In the genomic region with DNA sequence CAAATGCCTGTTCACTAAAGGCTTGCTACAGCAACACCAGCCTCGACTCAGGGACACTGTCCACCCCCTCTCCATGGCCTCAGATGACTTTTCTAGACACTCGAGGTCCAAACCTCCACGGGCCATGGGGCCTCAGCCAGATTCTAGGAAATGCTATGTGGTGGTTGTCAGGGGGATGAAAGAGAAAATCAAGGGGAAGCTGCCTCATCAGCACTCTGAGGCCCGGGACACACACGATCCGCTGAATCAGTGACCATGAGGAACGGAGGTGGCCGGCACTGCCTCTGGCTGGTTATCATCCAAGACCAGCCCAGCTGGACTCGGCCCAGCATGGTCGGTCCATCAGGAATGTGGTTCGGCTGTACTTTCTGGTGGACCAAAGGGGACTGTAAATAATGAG, we compare ENCODE assay signal across 10 mouse cellular contexts. TPM values are rescaled to one million over a fixed set of nuclear protein-coding genes. Genes with fewer than 3 reads are reported as not detected.
DNase-seq lines count a peak whose midpoint lies in the region; ATAC-seq and TF ChIP-seq lines count a peak whose summit lies in the region.
"Had no signal": no experiment of that assay in that cellular context is flagged by ENCODE, and none has a peak within 500 bp of the region (broad histone marks: within the 10 kb centered on the region; RNA-seq: fewer than 3 reads in every experiment).

No protein-coding gene starts in this region.

- peak overlapping the region; percentile 47 for H3K9ac ChIP-seq in heart, adult 2 months (ENCODE audit: low read depth, low read length)
- H3K9ac ChIP-seq in heart, embryonic 12.5 days, result no peak overlapping the region
- H3K9ac ChIP-seq in heart, embryonic 16.5 days (ENCODE audit: low read length), result no peak overlapping the region
- no peak overlapping the region for H3K9ac ChIP-seq in midbrain, embryonic 15.5 days
- H3K9ac ChIP-seq: midbrain, embryonic 13.5 days had no signal

- H3K4me1 ChIP-seq in heart, adult 2 months (ENCODE audit: control insufficient read depth, insufficient read depth, low read length), result peaks cover 8% of the 10 kb centered on the region
- peaks cover 48% of the 10 kb centered on the region for H3K4me1 ChIP-seq in heart, embryonic 12.5 days (replicated peaks)
- H3K4me1 ChIP-seq in heart, embryonic 16.5 days (ENCODE audit: control insufficient read depth, insufficient read depth, low read length), result peaks cover 41% of the 10 kb centered on the region
- H3K4me1 ChIP-seq in midbrain, embryonic 15.5 days, result no peaks in the 10 kb centered on the region
- H3K4me1 ChIP-seq: midbrain, embryonic 13.5 days had no signal

- H3K27ac ChIP-seq in heart, adult 2 months, result peak overlapping the region; percentile 93
- H3K27ac ChIP-seq in heart, embryonic 12.5 days (ENCODE audit: poor library complexity, severe bottlenecking), result no peak overlapping the region
- H3K27ac ChIP-seq in heart, embryonic 16.5 days (ENCODE audit: low read length), result peak overlapping the region; percentile 63
- H3K27ac ChIP-seq in midbrain, embryonic 15.5 days, result no peak overlapping the region
- H3K27ac ChIP-seq: midbrain, embryonic 13.5 days had no signal

- H3K36me3 ChIP-seq in heart, adult 2 months (ENCODE audit: control insufficient read depth, insufficient read depth, low read length), result peaks cover 5% of the 10 kb centered on the region
- peaks cover 25% of the 10 kb centered on the region for H3K36me3 ChIP-seq in heart, embryonic 12.5 days
- H3K36me3 ChIP-seq in heart, embryonic 16.5 days (ENCODE audit: control insufficient read depth, insufficient read depth), result peaks cover 6% of the 10 kb centered on the region; the same call in 1 of the 2 replicates
- H3K36me3 ChIP-seq in midbrain, embryonic 15.5 days (replicated peaks), result no peaks in the 10 kb centered on the region
- H3K36me3 ChIP-seq: midbrain, embryonic 13.5 days had no signal

- intact Hi-C loops in heart, adult 2 months (cut with DNase I), result loop anchor here (5.0 kb wide), 1 partner anchor 111 kb away; no protein-coding TSS in a partner anchor

- TF ChIP-seq EP300 in heart, adult 2 months (IDR thresholded peaks at IDR 0.05; ENCODE audit: insufficient read depth, low read depth, low read length), result peak; percentile 31; the same call in 1 of the 2 replicates

- no peaks in the 10 kb centered on the region for H3K79me2 ChIP-seq in heart, adult 2 months (replicated peaks; ENCODE audit: control insufficient read depth, insufficient read depth, low read length)

- H3K27me3 ChIP-seq in heart, adult 2 months (ENCODE audit: control insufficient read depth, insufficient read depth, low read length), result no peaks in the 10 kb centered on the region
- no peaks in the 10 kb centered on the region for H3K27me3 ChIP-seq in heart, embryonic 12.5 days (replicated peaks)
- H3K27me3 ChIP-seq in heart, embryonic 16.5 days (ENCODE audit: control insufficient read depth, insufficient read depth, low read length), result no peaks in the 10 kb centered on the region
- H3K27me3 ChIP-seq in midbrain, embryonic 15.5 days (replicated peaks), result no peaks in the 10 kb centered on the region
- H3K27me3 ChIP-seq: midbrain, embryonic 13.5 days had no signal

- no peak overlapping the region for H3K4me2 ChIP-seq in heart, embryonic 12.5 days
- no peak overlapping the region for H3K4me2 ChIP-seq in heart, embryonic 16.5 days (ENCODE audit: low read depth, low read length)
- H3K4me2 ChIP-seq in midbrain, embryonic 15.5 days, result no peak overlapping the region
- H3K4me2 ChIP-seq: midbrain, embryonic 13.5 days had no signal

- H3K4me3 ChIP-seq in heart, adult 2 months, result no peak overlapping the region
- H3K4me3 ChIP-seq in heart, embryonic 12.5 days, result no peak overlapping the region
- no peak overlapping the region for H3K4me3 ChIP-seq in heart, embryonic 16.5 days (ENCODE audit: low read length)
- no peak overlapping the region for H3K4me3 ChIP-seq in midbrain, embryonic 15.5 days
- H3K4me3 ChIP-seq: midbrain, embryonic 13.5 days had no signal

- TF ChIP-seq CTCF in heart, adult 2 months (IDR thresholded peaks at IDR 0.05), result no peak

- 42% methylated on average over 11 of the region's 11 CpGs for WGBS in heart, adult 2 months
- 77% methylated on average over 11 of the region's 11 CpGs for WGBS in heart, embryonic 12.5 days
- WGBS in heart, embryonic 16.5 days, result 55% methylated on average over 11 of the region's 11 CpGs
- 92% methylated on average over 11 of the region's 11 CpGs for WGBS in midbrain, embryonic 15.5 days

- H3K9me3 ChIP-seq in heart, embryonic 12.5 days (replicated peaks), result no peaks in the 10 kb centered on the region
- no peaks in the 10 kb centered on the region for H3K9me3 ChIP-seq in heart, embryonic 16.5 days (replicated peaks; ENCODE audit: control insufficient read depth, low read length)
- H3K9me3 ChIP-seq in midbrain, embryonic 15.5 days, result no peaks in the 10 kb centered on the region
- H3K9me3 ChIP-seq: midbrain, embryonic 13.5 days had no signal

- ATAC-seq in heart, embryonic 12.5 days (ENCODE audit: insufficient number of reproducible peaks, low FRiP score), result no peak
- no peak for ATAC-seq in heart, embryonic 16.5 days (replicated peaks; ENCODE audit: extremely low read depth, insufficient read depth, low FRiP score)
- ATAC-seq in midbrain, embryonic 15.5 days (replicated peaks), result no peak
- ATAC-seq: midbrain, embryonic 13.5 days had no signal

- no peak; the same call in 1 of the 2 replicates for TF ChIP-seq POLR2A in heart, adult 2 months (IDR thresholded peaks at IDR 0.05; ENCODE audit: insufficient read depth, low read depth, low read length)

- DNase-seq in heart, adult 2 months, result peak; percentile 72 to 78
- DNase-seq in urinary bladder, postnatal 14 days (ENCODE audit: low spot score), result peak; percentile 34
- no peak for DNase-seq in urinary bladder, adult 18-20 months (ENCODE audit: low spot score in 2 of 2)
- peak; percentile 24 for DNase-seq in yolk sac, embryonic 10.5 days (ENCODE audit: low spot score)
- no peak for DNase-seq in frontal cortex, adult 2 months (ENCODE audit: extremely low spot score in 1 of 2, low spot score in 1 of 2)
- DNase-seq: layer of hippocampus, adult 9-11 months had no signal

RNA-seq across cellular contexts. Expression of a gene that starts 23.2 kb away (rescaled TPM):
- total RNA-seq in heart, adult 2 months (2021), result 100 to 1,000 TPM; 325 to 363 TPM
- 104 and 173 TPM in 2 replicates for polyA plus RNA-seq in heart, adult 2 months (2012; rRNA removed)
- 35.0 and 35.2 TPM in 2 replicates for polyA plus RNA-seq in heart, embryonic 12.5 days (2016; fragmentation: Nextera tagmentation; extraction: Ambion mirVana)
- polyA plus RNA-seq in heart, embryonic 16.5 days (2015; fragmentation: Nextera tagmentation; extraction: Ambion mirVana), result 37.4 and 46.7 TPM in 2 replicates
- 2.6 and 2.9 TPM in 2 replicates for polyA plus RNA-seq in frontal cortex, adult 2 months (2012; rRNA removed)
- 2.2 and 2.8 TPM in 2 replicates for polyA plus RNA-seq in midbrain, embryonic 15.5 days (2015; fragmentation: Nextera tagmentation; extraction: Ambion mirVana)

RNA-seq across cellular contexts. Expression of a gene that starts 45.9 kb away (rescaled TPM):
- 10 to 100 TPM; 15.5 to 16.7 TPM for total RNA-seq in heart, adult 2 months (2021)
- polyA plus RNA-seq in heart, adult 2 months (2012; rRNA removed), result 9.2 and 19.5 TPM in 2 replicates
- 106 and 112 TPM in 2 replicates for polyA plus RNA-seq in heart, embryonic 12.5 days (2016; fragmentation: Nextera tagmentation; extraction: Ambion mirVana)
- 81.5 and 90.4 TPM in 2 replicates for polyA plus RNA-seq in heart, embryonic 16.5 days (2015; fragmentation: Nextera tagmentation; extraction: Ambion mirVana)
- 41.6 and 44.6 TPM in 2 replicates for polyA plus RNA-seq in frontal cortex, adult 2 months (2012; rRNA removed)
- polyA plus RNA-seq in midbrain, embryonic 15.5 days (2015; fragmentation: Nextera tagmentation; extraction: Ambion mirVana), result 102 and 107 TPM in 2 replicates

Comparison
In these comparisons a context has a peak if more than half of its experiments do, and no peak if none do; other contexts are left out.
1. DNase-seq: peak in heart, adult 2 months (2 of 2), urinary bladder, postnatal 14 days (single experiment) and yolk sac, embryonic 10.5 days (single experiment); none in urinary bladder, adult 18-20 months (0 of 2) and frontal cortex, adult 2 months (0 of 2).
2. H3K27ac ChIP-seq: peak in heart, adult 2 months (single experiment) and heart, embryonic 16.5 days (single experiment); none in heart, embryonic 12.5 days (single experiment) and midbrain, embryonic 15.5 days (single experiment).